Mouse (Mus musculus) right cerebral cortex, postnatal 36 days (tissue): ENCODE data around the gene Utp20.
"Not testable (repeated sequence)": the region's sequence is repeated elsewhere in the genome, so short reads cannot be mapped to it uniquely, and the experiment has no call there.

Experiments used
- DNase-seq, 2 experiments: peaks; one replicate each; pipeline ENCODE4 v3.0.0; 2022; ENCODE audit warnings: low spot score in 2 of 2, mixed read lengths in 1 of 2

Gene Utp20

DNA sequence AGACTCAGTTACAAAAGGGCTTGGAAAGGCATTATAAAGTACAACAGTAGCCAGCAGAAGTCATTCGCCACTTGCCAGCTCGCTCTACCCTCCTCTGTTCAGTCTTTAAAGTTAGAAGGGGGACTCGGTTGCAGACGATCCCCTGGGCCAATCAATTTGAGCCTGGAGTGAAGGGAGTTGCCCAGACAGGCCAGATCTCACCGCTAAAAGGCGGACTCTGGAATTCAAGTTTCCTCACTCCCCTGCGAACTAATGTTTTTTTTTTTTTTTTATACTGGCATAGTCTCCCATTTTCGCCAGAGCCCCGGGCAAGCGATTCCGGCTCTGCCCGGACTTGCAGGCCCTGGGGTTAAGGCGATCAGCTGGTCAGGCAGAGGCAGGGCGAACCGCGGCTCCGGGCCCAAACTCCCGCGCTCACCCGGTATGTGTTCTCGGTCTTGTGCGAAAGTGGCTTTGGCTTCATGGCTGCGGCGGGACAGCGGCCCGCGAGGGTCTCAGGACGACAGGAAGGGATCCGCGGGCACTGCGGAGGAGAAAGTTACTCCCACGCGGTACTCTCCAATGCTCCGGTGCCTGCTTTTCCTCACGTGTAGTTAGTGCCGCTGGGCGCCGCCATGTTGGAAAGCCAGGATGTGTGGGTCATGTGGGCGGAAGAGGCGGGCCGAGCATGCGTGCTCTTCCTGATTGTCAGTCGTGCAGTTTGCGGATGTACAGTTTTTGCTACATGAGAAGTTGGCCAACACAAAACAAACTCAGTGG, at the start of gene Utp20:
Gene Utp20, minus strand, starts transcription at position 617 of the 759 bp plus-strand sequence.
- peak; percentile 76 to 80 for DNase-seq

GRCm38 (mm10) chr10:88874870-88875269, 48.3 kb upstream of the Utp20 start:
- no peak for DNase-seq

DNA sequence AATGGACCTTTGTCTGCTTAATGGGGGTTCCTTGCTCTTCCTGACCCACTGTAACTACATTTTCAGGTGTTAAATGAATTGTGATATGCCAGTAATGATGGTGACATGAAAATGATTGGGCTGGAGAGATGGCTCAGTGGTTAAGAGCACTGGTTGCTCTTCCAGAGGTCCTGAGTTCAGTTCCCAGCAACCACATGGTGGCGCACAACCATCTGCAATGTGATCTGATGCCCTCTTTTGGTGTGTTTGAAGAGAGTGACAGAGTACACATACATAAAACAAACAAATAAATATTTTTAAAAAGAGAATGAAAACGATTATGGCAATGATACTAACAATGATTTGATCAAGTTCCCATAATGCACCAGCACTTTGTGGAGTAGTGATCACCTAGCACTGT, 39.4 kb upstream of the Utp20 start:
- DNase-seq, result no peak

DNA sequence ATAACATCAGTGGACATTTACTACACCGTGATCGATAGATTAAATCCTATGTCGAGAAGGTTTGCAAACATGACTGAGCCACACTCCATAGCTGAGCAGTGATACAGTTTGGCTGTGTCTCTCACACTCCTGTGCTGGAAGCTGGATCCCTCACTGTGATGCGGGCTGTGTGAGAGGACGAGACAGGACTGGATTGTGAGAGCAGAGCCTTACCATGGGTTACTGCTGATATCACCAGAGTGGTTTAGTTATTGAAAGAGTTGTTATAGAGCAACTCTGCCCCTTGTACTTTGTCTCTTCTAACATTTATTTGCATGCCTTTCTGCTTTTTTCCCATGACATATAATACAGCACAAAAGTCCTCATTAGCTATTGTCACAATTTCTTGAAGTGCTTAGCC, 35.7 kb upstream of the Utp20 start:
- no peak for DNase-seq

DNA sequence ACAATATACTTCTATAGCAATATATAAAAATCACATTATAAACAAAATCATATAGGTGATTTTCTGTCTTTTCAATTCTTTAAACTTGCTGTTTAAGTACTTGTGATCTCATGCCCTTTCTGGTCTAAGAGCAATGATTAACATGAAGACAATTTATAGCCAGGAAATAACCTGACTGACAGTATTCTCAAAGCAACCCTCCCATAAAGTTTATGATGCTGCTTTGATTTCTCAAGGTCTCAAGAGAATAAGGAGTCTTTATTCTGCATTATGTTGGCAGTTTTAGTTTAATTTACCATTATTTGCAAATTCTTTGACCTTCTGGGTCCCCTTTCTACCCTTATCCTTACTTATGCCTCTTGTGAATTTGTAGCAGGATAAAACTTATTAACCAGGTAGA, 34.8 kb upstream of the Utp20 start:
- DNase-seq, result no peak

GRCm38 (mm10) chr10:88860911-88861310, 34.3 kb upstream of the Utp20 start:
- DNase-seq, result no peak

GRCm38 (mm10) chr10:88853326-88853725, 26.7 kb upstream of the Utp20 start:
- no peak for DNase-seq

- DNase-seq, result no peak
Measured at GRCm38 (mm10) chr10:88849976-88850375, 23.4 kb upstream of the Utp20 start.

- DNase-seq, result no peak
Measured at GRCm38 (mm10) chr10:88848876-88849476, 22.4 kb upstream of the Utp20 start.

DNA sequence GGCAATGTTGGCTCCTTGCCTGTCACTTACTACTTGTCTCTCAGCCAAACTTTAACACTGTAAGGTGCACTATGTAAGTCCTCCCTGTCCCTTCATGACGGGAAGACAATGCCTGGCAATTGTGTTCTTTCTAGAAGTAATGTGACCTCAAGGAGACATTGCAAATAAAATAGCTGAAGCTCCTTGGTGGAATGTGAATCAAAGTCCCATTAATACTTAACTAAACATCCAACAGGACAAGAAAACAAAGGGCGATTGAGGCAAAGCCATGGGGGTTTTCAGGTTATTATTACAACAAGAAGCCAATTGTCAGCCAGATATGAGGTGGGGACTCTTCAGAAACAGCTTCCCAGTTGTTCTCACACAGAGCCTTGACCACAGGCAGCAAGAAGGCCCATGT, 7.6 kb upstream of the Utp20 start:
- no peak for DNase-seq

GRCm38 (mm10) chr10:88828361-88828760, 1.8 kb upstream of the Utp20 start:
- DNase-seq, result no peak

DNA sequence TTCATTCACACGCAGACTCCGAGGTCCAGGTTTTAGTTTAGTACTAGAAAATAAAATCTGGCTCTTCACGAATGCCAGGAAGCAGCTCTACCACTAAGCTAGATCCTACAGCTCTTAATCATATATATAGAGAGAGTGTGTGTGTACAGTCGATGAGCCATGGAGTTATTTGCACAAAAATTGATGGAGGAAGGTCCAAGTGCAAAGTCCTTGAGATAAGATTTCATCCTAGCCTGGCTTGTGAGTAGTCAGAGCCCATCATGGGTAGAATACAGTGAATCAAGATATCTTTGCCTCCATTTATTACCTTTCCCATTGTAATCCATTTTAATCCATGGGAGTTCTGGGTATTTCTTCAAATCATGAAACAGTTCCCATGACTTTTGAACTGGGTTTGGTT, 992 bp upstream of the Utp20 start:
- DNase-seq, result no peak

DNA sequence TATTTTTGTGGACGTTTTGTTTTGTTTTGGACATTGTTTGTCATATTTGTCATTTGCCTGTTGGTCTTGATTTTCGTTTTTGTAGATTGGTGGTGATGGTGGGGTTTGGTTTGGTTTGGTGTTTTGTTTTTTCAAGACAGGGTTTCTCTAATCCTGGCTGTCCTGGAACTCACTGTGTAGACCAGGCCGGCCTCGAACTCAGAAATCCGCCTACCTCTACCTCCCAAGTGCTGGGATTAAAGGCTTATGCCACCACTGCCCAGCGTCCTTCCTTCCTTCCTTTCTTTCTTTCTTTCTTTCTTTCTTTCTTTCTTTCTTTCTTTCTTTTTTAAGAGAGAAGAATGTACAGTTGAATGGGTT, 323 bp upstream of the Utp20 start:
- not testable (repeated sequence) for DNase-seq

GRCm38 (mm10) chr10:88817335-88817734, 9.3 kb downstream of the Utp20 start:
- peak; percentile 9 to 17 for DNase-seq

DNA sequence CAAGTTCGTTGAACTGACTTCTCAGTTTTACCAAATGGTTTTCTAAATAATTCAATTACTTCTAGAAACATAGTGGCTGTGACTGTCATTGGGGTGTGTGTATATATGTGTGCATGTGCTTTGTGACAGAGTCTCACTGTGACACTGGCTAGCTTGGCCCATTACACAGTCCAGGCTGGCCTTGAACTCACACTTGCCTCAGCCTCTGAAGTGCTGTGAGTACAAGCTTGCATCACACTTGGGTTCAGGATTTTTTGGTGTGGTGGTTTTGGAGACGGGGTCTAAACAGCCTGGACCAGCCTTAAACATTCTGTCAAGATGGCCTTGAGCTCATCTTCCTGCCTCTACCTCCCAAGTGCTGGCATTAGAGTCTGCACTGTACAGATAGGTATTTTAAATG, 11.3 kb downstream of the Utp20 start:
- DNase-seq, result no peak

- DNase-seq, result no peak
Measured at GRCm38 (mm10) chr10:88811704-88812103, 14.9 kb downstream of the Utp20 start.

GRCm38 (mm10) chr10:88802236-88802635, 24.4 kb downstream of the Utp20 start:
- DNase-seq, result no peak

GRCm38 (mm10) chr10:88799381-88799780, 27.2 kb downstream of the Utp20 start:
- no peak for DNase-seq

- DNase-seq, result no peak
Measured at GRCm38 (mm10) chr10:88797452-88797851, 29.2 kb downstream of the Utp20 start.

DNA sequence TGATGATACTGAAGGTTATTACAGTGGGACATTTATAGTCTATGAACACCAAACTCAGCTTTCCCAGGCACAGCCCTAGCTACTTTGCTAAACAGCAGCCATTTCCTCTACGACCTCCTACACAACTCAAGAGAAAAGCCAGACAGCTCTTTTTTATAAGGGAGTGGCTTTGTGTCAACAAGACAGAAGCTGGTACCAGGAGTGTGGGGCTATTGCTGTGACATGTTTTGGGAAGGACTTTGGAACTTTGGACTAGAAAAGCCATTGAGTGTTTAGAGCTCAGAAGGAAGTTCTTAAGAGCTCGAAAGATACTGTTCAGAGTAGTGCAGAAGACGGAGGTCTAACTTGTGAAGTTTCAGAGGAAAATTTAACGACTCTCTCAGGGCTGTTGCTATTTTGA, 29.7 kb downstream of the Utp20 start:
- no peak for DNase-seq

- DNase-seq, result no peak
Measured at GRCm38 (mm10) chr10:88795226-88795625, 31.4 kb downstream of the Utp20 start.

DNA sequence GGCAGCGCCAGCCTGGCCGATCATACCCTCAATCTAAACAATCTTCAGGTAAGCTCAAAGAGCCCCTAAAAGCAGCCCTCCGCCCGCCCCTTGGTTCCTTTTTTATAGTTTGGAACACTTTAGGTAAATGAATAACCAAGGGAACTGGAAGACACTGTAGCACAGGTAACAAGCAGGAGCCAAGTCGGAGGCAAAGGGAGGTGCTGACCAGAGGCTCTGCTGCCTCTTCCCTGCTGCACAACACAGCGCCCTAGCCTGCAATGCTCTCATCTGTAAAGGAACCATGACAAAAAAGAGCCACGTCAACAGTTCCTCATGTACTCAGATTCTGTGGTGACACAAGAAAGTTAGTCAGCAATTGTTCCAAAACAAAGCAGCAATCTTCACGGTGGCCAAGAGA, 32.0 kb downstream of the Utp20 start:
- DNase-seq, result no peak

GRCm38 (mm10) chr10:88793671-88794070, 32.9 kb downstream of the Utp20 start:
- no peak for DNase-seq

DNA sequence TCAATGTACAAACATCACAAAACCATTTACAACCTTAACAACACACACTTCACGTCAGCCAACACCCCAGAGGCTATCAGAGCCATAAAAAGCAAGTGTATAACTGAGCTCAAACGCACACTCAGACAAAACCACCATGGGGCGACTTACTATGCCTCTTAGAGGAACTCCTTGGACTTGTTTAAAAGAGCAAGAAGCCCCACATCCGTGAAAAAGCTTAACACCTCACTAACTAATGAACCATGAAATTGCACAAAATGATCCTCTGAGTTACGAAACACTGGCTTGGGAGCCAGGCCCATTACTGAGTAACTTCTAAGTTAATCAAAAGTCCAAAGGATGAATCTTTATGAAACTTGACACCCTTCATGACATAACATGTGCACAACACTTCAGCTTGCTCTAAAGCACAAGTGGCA, 42.1 kb downstream of the Utp20 start:
- DNase-seq, result no peak
